Mouse (Mus musculus): ENCODE measurements around the gene Clic1.
A peak's percentile ranks its signal among the peaks of the same experiment; 100 is the strongest.

Clic1 gene

GRCm38 (mm10) chr17:35045807-35046680 lies 3.7 kb upstream of the Clic1 start:
- peak; percentile 38 for DNase-seq

GRCm38 (mm10) chr17:35046681-35047455 lies 2.9 kb upstream of the Clic1 start, which contains the start of gene Msh5:
Msh5 (minus strand) TSS chr17:35046745.
- peak; percentile 98 for DNase-seq

GRCm38 (mm10) chr17:35047688-35048087 lies 2.1 kb upstream of the Clic1 start:
- DNase-seq = no peak

- peak; percentile 58 for DNase-seq
Measured at GRCm38 (mm10) chr17:35048149-35048931, 1.4 kb upstream of the Clic1 start.

- peak; percentile 41 for DNase-seq
Measured at GRCm38 (mm10) chr17:35048932-35049440, 780 bp upstream of the Clic1 start.

- DNase-seq = peak; percentile 86
Measured at GRCm38 (mm10) chr17:35050126-35050750, 472 bp downstream of the Clic1 start.

- DNase-seq = peak; percentile 73
Measured at GRCm38 (mm10) chr17:35051156-35052086, 1.7 kb downstream of the Clic1 start.

GRCm38 (mm10) chr17:35052271-35052798 lies 2.6 kb downstream of the Clic1 start:
- no peak for DNase-seq

GRCm38 (mm10) chr17:35055691-35056495 lies 6.1 kb downstream of the Clic1 start:
- no peak for DNase-seq

- DNase-seq = no peak
Measured at GRCm38 (mm10) chr17:35057090-35057489, 7.3 kb downstream of the Clic1 start.

GRCm38 (mm10) chr17:35058316-35058715 lies 8.6 kb downstream of the Clic1 start:
- DNase-seq = no peak

GRCm38 (mm10) chr17:35058911-35059892 lies 9.4 kb downstream of the Clic1 start, which contains the start of gene Ddah2:
Ddah2 (plus strand) TSS chr17:35059035.
- peak; percentile 97 for DNase-seq

GRCm38 (mm10) chr17:35060071-35060470 lies 10.3 kb downstream of the Clic1 start:
- DNase-seq = peak; percentile 50

- DNase-seq = no peak
Measured at GRCm38 (mm10) chr17:35060737-35061297, 11.1 kb downstream of the Clic1 start.

GRCm38 (mm10) chr17:35061299-35061698 lies 11.5 kb downstream of the Clic1 start:
- DNase-seq = no peak

- DNase-seq = no peak
Measured at GRCm38 (mm10) chr17:35063466-35063865, 13.7 kb downstream of the Clic1 start.

- DNase-seq = no peak
Measured at GRCm38 (mm10) chr17:35064378-35064877, 14.7 kb downstream of the Clic1 start.

Measured in thymus, postnatal 4 days (tissue).